Mouse (Mus musculus) hindbrain, embryonic 10.5 days (tissue): ENCODE measurements at regions not wholly inside any gene's neighbourhood (a gene's known extent, or its start where the extent isn't known, plus 50 kb on each side); places are given as distances from the start of the nearest gene placed in this dataset.
A peak's percentile ranks its signal among the peaks of the same experiment; 100 is the strongest.

ENCODE experiments used
- DNase-seq: peaks from one replicate; pipeline ENCODE4 v3.0.0-alpha.2; 2017; ENCODE audit warnings: low spot score
- H3K27ac ChIP-seq: fragments of 300-500 bp; sonication (generic); 2 replicates; pipeline ENCODE4 v1.5.1; 2016; ENCODE audit warnings: mild to moderate bottlenecking, moderate library complexity
- H3K27me3 ChIP-seq: fragments of 300-500 bp; sonication (generic); 2 replicates; pipeline ENCODE4 v1.6.1; 2016; ENCODE audit warnings: mild to moderate bottlenecking; ENCODE audit not compliant: poor library complexity, insufficient read depth, severe bottlenecking
- H3K36me3 ChIP-seq: fragments of 300-500 bp; sonication (generic); 2 replicates; pipeline ENCODE4 v1.6.1; 2016; ENCODE audit warnings: mild to moderate bottlenecking, moderate library complexity
- H3K4me1 ChIP-seq: fragments of 300-500 bp; sonication (generic); replicated peaks from 2 replicates; pipeline ENCODE4 v1.6.1; 2016; ENCODE audit warnings: mild to moderate bottlenecking
- H3K4me3 ChIP-seq: fragments of 300-500 bp; sonication (generic); 2 replicates; pipeline ENCODE4 v1.5.1; 2016; ENCODE audit warnings: mild to moderate bottlenecking, moderate library complexity
- H3K9me3 ChIP-seq: fragments of 300-500 bp; sonication (generic); 2 replicates; pipeline ENCODE4 v1.6.1; 2016; ENCODE audit warnings: mild to moderate bottlenecking, moderate library complexity
- WGBS: fragments of 180-500 bp; shearing (Covaris S2); methylation state at CpG from one replicate; pipeline ENCODE4 v1.1.7; 2016; 5-methylcytosine and 5-hydroxymethylcytosine counted together

GRCm38 (mm10) chr2:72752624-72753176 is 227.5 kb downstream of the Sp3 start:
- no peaks in the 10 kb centered on the region for H3K36me3 ChIP-seq
- H3K9me3 ChIP-seq, result no peaks in the 10 kb centered on the region
- no peak overlapping the region for H3K4me3 ChIP-seq
- no peaks in the 10 kb centered on the region for H3K4me1 ChIP-seq
- 79% methylated on average over 4 of the region's 4 CpGs for WGBS
- DNase-seq, result no peak
- no peak overlapping the region for H3K27ac ChIP-seq
- no peaks in the 10 kb centered on the region for H3K27me3 ChIP-seq

GRCm38 (mm10) chr2:72753788-72754713 is 226.2 kb downstream of the Sp3 start:
- H3K36me3 ChIP-seq, result no peaks in the 10 kb centered on the region

GRCm38 (mm10) chr2:72763454-72763853 is 216.8 kb downstream of the Sp3 start:
- no peak for DNase-seq
- Histone ChIP-seq H3K27me3 (no peaks in the 10 kb centered on the region), H3K27ac (no peak overlapping the region), H3K4me3 (no peak overlapping the region), H3K9me3 (no peaks in the 10 kb centered on the region), H3K36me3 (no peaks in the 10 kb centered on the region), H3K4me1 (no peaks in the 10 kb centered on the region)
- WGBS, result 88% methylated on average over 5 of the region's 5 CpGs

More at GRCm38 (mm10) chr2:72753788-72754713, 226.2 kb downstream of the Sp3 start:
- Histone ChIP-seq H3K4me3 (no peak overlapping the region), H3K9me3 (no peaks in the 10 kb centered on the region), H3K27me3 (no peaks in the 10 kb centered on the region), H3K27ac (no peak overlapping the region), H3K4me1 (no peaks in the 10 kb centered on the region)
- no peak for DNase-seq
- WGBS, result 93% methylated on average over 16 of the region's 16 CpGs

- H3K9me3 ChIP-seq, result no peaks in the 10 kb centered on the region
- DNase-seq, result no peak
- H3K27ac ChIP-seq, result no peak overlapping the region
- no peaks in the 10 kb centered on the region for H3K4me1 ChIP-seq
- no peak overlapping the region for H3K4me3 ChIP-seq
- 87% methylated on average over 11 of the region's 11 CpGs for WGBS
- no peaks in the 10 kb centered on the region for H3K36me3 ChIP-seq
- H3K27me3 ChIP-seq, result no peaks in the 10 kb centered on the region
These were observed 211.1 kb downstream of the Sp3 start for GRCm38 (mm10) chr2:72769030-72769630.

GRCm38 (mm10) chr2:72773401-72773800 is 206.8 kb downstream of the Sp3 start:
- 86% methylated on average over 4 of the region's 4 CpGs for WGBS

DNA sequence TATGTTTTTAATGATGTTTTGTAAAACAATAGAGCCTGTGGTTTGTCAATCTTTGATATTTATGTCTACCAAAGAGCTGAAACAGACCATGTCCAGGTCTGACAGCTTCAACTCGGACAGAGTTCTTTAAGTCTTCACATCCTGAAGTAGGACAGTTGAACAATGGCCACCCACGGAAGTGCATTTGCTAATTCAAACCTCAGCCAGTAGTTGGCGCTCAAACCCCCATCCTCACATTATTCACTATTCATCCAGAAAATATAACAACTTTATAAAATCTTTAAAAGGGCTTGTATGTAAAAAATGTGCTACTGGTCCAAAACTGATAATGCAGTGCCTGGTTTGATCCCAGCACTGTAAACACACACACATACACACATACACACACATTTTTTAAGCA is 202.9 kb downstream of the Sp3 start:
- H3K4me3 ChIP-seq, result no peak overlapping the region
- WGBS, result 57% methylated on average over 3 of the region's 3 CpGs
- no peaks in the 10 kb centered on the region for H3K27me3 ChIP-seq
- no peaks in the 10 kb centered on the region for H3K9me3 ChIP-seq
- no peak for DNase-seq
- H3K4me1 ChIP-seq, result peaks cover 8% of the 10 kb centered on the region; the same call in 1 of the 2 replicates
- no peaks in the 10 kb centered on the region for H3K36me3 ChIP-seq
- no peak overlapping the region for H3K27ac ChIP-seq

More at GRCm38 (mm10) chr2:72773401-72773800, 206.8 kb downstream of the Sp3 start:
- no peaks in the 10 kb centered on the region for H3K9me3 ChIP-seq
- H3K36me3 ChIP-seq, result no peaks in the 10 kb centered on the region
- no peak overlapping the region for H3K4me3 ChIP-seq
- H3K27ac ChIP-seq, result no peak overlapping the region
- H3K27me3 ChIP-seq, result no peaks in the 10 kb centered on the region
- no peak for DNase-seq
- no peaks in the 10 kb centered on the region; the same call in 1 of the 2 replicates for H3K4me1 ChIP-seq

- H3K4me1 ChIP-seq, result peaks cover 8% of the 10 kb centered on the region; the same call in 1 of the 2 replicates
- WGBS, result 83% methylated on average over 8 of the region's 8 CpGs
These were observed 202.3 kb downstream of the Sp3 start for GRCm38 (mm10) chr2:72777806-72778510.

GRCm38 (mm10) chr2:72779268-72780163 is 200.7 kb downstream of the Sp3 start:
- Histone ChIP-seq H3K27me3 (no peaks in the 10 kb centered on the region), H3K9me3 (no peaks in the 10 kb centered on the region), H3K4me1 (peaks cover 8% of the 10 kb centered on the region; the same call in 1 of the 2 replicates), H3K27ac (no peak overlapping the region), H3K4me3 (no peak overlapping the region), H3K36me3 (no peaks in the 10 kb centered on the region)
- DNase-seq, result no peak
- 87% methylated on average over 7 of the region's 7 CpGs for WGBS

More at GRCm38 (mm10) chr2:72777806-72778510, 202.3 kb downstream of the Sp3 start:
- Histone ChIP-seq H3K27me3 (no peaks in the 10 kb centered on the region), H3K36me3 (no peaks in the 10 kb centered on the region), H3K9me3 (no peaks in the 10 kb centered on the region), H3K4me3 (no peak overlapping the region), H3K27ac (no peak overlapping the region)
- DNase-seq, result no peak

GRCm38 (mm10) chr2:72781369-72782275 is 198.6 kb downstream of the Sp3 start:
- peak; percentile 23 for DNase-seq
- Histone ChIP-seq H3K4me1 (peaks cover 21% of the 10 kb centered on the region), H3K27me3 (no peaks in the 10 kb centered on the region), H3K36me3 (no peaks in the 10 kb centered on the region), H3K27ac (peak overlapping the region; percentile 75), H3K9me3 (no peaks in the 10 kb centered on the region), H3K4me3 (no peak overlapping the region)
- WGBS, result 75% methylated on average over 15 of the region's 15 CpGs

GRCm38 (mm10) chr2:72782355-72782754 is 197.9 kb downstream of the Sp3 start:
- Histone ChIP-seq H3K27me3 (no peaks in the 10 kb centered on the region), H3K4me1 (peaks cover 22% of the 10 kb centered on the region), H3K36me3 (no peaks in the 10 kb centered on the region), H3K4me3 (no peak overlapping the region), H3K9me3 (no peaks in the 10 kb centered on the region), H3K27ac (peak overlapping the region; percentile 75)
- no peak for DNase-seq
- 80% methylated on average over 7 of the region's 7 CpGs for WGBS

GRCm38 (mm10) chr2:72785365-72786043 is 194.7 kb downstream of the Sp3 start:
- no peak for DNase-seq
- 74% methylated on average over 8 of the region's 8 CpGs for WGBS
- H3K27me3 ChIP-seq, result no peaks in the 10 kb centered on the region
- H3K4me3 ChIP-seq, result no peak overlapping the region
- H3K36me3 ChIP-seq, result no peaks in the 10 kb centered on the region
- peak overlapping the region; percentile 66 for H3K27ac ChIP-seq
- H3K9me3 ChIP-seq, result no peaks in the 10 kb centered on the region
- peaks cover 24% of the 10 kb centered on the region for H3K4me1 ChIP-seq
